Mouse (Mus musculus) ES-CJ7 (cell line): Measurements from ENCODE around the gene Tbata.
A peak's percentile ranks its signal among the peaks of the same experiment; 100 is the strongest.

Experiments used
- DNase-seq: peaks from one replicate; pipeline ENCODE4 v3.0.0; 2011; ENCODE audit warnings: low read depth, low spot score

Gene Tbata

DNA sequence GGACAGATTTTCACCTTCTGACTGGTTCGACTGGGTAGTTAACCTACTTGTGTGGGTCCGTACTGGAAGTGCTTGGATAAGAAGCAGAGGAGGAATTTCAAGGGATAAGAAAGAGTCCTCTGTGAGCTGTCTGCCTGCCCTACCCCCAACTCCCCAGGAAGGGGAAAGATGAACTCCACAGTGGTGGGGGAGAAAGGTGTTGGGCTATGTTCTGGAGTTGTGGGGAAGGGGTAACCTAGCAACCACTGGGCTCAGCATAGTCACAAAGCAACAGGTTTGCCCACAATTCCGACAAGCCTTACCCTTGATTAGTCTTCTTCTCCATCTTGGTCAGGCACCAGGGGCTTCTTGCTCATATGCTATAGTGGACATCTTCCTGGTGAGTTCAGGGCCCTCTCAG lies at the start of gene Tbata:
TSS of gene Tbata (plus strand) at position 301 of the 400 bp plus-strand sequence.
- no peak for DNase-seq

DNA sequence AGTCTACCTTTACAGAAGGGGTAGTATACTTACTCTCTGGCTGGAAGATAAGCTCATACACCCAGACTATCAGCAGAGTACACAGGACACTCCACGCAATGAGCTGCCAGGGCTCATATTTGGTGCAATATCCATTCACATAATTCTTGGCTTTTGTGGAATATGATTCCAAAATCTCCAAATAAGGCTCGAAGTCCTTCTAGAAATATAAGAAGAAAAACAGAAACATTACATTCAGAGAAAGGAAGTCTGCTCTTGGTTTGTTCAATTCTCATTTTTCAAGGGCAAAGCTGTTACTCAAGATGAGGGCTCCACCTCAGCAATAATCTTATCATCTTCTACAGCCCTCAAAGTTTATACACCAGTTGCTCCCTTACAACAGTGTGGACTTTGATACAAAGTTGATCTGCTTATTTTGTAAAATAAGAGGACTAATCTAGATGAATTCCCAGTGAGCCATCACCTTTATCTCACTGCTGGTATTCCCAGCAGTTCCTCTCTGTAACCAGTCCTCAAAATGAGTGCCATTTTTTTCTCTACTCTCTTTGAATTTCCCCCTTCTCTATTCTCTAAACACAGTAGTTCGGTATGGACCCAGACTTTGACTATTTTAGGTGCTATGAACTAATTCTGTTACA lies 48.4 kb upstream of the Tbata start:
- DNase-seq, result no peak

DNA sequence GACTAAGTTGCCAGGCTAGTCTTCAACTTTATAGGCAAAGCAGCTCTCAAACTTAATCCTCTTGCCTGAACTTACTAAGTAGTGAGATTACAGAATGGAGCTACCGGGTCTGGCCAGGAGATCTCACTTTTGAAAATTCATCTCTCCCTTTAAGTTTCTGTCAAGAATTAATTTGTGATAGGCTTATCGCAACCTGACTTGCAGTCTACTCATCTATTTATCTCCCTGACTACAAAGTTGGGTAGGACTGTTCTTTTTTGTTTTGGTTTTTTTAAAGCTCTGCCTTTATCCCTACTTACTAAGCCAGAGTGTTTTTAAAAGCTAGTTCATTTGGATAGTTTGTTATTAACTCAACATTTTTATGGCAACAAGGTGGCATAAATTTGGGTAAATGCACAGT lies 47.3 kb upstream of the Tbata start:
- no peak for DNase-seq

DNA sequence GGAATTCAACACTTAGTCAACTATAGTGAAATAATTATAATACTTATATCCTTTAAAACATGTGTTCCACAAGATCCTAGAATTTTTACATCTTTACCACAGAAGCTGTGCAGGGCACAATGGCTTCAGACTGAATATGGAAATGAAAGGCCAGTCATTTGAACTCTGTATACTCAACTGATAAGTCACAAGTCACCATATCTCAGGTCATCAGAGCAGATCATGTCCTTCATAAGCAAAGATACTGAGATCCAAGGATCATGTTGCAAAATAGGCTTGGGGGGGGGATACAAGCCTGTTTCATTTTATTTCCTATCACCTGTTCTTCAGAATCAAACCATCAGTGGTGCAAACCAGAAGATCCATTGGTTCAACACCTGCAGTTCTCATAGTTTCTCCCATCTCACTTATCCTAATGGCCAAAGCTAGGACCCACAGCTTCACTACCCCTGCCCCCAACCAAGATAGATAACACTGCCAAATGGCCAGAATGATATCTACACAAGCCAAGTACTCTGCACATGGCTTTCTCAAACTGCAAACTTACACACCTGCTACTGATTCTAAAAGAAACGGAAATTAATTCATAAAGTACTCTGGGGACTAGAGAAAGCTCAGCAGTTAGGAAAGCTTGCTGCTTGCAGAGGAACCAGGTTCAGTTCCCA lies 42.9 kb upstream of the Tbata start:
- no peak for DNase-seq

DNA sequence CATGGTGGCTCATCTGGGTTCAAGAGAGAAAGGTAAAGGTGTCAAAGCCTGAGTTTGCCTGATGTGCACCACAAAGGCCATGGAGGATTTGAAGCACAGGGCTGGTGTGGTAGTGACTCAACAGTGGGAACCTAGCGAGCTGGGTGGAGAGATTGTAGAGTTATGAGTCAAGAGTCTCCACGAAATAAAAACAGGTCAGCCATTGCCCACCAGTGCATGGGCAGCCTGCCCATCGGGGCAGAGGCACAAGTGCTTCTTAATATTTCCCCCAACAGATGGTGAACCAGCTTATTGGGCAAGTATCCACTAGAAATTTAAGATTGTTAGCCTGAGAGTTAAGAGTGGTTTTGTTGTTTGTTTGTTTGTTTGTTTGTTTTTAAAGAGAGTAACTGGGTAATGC lies 40.8 kb upstream of the Tbata start:
- no peak for DNase-seq

DNA sequence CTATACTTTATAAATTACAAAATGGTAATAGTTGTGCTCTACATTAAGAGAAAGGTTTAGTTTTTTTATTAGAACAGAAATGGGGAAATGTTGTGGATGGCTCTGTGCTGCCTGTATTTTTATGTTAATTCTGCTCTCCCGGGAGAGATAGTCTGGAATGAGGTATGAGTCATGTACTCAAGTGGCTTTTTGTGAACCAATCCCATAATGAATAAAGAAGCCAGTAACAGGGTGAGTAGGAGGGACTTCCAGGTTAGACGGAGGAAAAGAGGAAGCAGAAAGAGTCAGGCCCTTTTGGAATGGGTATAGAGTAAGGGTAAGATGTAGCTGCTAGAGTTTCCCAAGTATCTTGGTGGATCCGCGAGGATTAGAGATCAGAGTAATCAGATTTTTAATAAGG lies 37.7 kb upstream of the Tbata start:
- peak; percentile 20 for DNase-seq

DNA sequence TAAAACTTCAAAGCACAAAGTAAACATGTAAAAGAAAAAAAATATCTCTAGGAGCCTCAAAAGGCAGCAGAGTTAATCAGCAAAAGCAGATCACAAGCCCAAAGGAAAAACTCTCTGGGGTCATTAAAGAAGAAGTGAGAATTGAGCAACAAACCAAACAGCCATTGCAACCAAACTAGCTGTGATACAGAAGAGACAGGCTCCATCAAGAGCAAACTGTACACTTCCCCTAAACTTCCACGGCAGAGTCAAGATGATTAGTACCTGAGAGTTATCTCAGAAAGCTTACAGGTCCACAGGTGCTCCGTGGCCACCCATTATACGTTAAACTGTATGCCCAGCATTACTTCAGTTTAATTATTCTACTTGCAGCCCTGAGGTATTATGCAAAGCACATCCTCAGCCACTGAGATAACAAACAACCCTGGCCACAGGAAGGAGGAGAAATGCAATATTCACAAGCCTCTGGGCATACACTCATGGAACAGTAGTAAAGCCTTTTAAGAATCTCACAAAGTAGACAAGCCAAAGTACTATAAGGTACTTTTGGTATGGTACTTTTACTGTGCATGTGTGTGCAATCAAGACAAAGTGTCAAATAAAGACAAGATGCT lies 36.4 kb upstream of the Tbata start:
- no peak for DNase-seq

DNA sequence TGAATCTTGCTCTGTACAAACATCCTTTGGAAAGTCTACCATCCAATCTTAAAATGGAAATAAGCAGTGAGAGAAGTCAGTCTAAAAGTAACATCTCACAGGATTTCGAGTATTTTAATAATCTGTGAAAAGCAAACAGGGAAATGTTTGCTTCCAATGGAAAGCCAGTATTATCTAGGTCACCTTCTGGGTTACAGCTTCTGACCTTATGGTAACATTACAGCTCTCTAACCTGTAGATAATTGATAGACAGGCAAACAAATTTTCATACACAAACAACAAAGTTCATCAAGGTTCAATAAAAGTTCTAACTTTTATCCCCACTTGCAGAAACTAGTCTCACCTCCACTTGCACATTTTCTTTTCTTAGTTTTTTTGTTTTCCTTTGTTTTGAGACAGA lies 34.2 kb upstream of the Tbata start:
- DNase-seq, result no peak

DNA sequence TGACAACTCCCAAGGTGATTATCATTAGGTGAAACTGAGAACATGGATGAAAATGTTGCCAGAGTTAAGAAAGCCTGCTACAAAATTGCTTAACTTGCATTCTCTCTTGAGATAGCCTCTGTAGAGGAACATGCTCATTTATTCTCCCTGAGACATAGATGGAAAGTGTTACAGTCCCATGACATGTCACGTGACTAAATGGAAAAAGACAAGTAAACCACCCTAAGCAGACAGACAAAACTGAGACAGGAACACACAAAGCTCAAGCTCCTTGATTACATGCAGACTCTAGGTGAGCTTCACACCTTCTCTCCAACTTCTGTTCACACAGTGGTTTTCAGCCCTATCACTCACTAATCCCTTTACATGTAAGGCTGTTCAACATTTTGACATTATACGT lies 28.4 kb upstream of the Tbata start:
- DNase-seq, result no peak

DNA sequence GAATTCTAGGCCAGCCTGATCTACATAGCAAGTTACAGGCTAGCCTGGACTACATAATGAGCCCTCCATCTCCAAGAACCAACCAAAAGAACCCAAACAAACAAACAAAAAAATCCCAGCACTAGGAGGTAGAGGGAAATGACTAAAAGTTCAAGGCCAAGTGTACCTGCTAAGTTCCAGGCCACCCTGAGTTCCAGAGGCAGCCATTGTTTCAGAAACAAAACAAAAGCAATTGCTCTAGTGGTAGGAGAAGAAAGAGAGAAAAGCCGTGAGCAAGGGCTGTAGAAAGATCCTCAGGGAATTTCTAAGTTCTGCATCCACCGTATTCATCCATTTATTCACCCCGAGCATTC lies 26.0 kb upstream of the Tbata start:
- DNase-seq, result peak; percentile 69

DNA sequence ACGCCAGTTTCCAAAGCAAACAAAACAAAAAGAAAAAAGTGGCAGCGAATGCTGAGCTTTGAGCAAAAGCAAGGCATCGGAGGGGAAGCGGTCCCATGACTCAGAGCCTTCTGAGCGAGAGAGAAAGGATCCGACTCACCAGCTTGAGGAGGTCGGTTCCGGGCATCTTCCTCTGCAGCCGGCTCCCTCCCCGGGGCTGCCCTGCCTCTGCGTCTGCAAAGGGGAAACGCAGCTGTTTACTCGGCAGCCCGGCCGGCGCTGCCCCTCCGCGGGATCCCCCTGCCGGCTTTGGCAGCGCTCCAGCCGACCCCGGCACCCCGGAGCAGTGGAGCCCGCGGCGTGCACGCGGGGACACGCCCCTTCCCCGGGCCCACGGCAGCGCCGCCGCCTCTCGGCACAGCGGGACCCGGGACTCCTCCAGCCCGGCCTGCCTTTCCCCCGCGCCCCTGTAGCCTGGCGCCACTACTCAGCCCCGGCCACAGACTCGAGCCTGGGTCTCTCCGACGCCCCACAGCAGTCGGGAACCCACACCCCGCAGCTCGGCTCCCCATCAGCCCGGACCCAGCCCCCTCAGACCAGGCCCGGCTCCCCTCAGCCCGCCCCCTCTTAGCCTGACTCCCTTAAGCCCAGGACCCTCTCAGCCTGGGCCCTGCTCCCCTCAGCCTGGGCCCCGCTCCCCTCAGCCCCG lies 25.5 kb upstream of the Tbata start:
- DNase-seq, result peak; percentile 67

DNA sequence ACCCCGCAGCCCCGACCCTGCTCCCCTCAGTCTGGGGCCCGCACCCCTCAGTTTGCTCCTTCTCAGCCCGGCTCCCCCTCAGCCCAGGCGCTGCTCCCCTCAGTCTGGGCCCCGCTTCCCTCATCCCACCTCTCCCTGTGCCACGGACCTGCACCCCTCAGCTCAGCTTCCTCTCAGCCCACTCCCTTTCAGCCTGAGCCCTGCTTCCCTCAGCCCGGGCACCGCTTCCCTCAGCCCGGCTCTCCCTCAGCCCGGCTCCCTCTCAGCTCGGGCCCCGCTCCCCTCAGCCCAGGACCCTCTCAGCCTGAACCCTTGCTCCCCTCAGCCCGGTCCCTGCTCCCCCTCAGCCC lies 25.0 kb upstream of the Tbata start:
- no peak for DNase-seq

DNA sequence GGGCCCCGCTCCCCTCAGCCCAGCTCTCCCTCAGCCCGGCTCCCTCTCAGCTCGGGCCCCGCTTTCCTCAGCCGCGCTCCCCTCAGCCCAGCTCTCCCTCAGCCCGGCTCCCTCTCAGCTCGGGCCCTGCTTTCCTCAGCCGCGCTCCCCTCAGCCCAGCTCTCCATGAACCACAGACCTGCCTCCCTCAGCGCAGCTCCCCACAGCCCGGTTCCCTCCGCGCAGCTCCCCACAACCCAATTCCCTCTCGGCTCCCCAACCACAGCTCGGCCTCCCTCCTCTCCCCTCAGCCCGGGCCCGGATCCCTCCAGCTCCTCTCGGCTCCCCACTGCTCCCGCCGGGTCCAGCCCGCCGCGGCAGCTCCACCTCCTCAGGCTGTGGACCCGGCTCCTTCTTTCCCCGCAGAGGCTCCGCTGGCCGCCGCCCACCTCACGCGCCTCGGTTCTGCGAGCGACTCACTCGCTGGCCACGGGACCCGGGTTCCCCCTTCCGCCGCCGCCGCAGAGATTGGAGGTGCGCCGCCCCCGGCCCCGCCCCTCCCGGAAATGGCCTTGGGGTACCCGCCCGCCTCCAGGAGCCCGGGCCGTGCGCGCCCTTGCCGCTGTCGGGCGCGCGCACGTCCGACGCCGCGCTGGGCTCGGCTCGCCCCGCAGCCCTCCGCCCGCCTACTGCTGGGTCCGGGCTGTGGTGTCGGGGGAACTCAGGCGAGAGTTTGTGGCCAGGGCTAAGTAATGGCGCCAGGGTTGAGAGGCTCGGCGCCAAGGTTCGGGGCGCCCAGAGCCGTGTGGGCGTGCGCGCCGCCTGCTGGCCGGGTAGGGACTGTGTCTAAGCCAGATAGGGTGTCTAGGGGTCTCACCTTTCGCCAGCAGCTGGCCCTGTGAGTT lies 24.4 kb upstream of the Tbata start, which contains the start of gene Sgpl1:
TSS of gene Sgpl1 (minus strand) at position 547 of the 884 bp plus-strand sequence.
- peak; percentile 94 for DNase-seq

DNA sequence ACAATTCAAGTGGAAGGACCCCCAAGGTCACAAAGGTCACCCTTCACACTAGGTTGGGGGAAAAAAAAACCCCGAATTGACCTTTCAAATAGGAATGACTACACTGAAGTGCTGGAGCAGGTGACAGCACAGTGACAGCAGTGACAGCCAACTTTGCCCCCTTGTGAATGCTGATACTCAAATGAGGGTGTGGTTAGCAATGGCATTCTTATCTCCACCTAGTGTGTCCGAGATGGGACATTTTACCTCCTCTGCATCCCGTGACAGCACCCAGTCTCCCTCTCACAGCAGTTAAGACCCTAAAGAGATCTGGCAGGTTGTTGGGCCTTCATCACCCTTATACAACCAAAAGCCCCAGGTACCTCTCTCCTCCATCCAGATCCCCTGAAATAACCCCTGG lies 22.3 kb upstream of the Tbata start:
- DNase-seq, result no peak

DNA sequence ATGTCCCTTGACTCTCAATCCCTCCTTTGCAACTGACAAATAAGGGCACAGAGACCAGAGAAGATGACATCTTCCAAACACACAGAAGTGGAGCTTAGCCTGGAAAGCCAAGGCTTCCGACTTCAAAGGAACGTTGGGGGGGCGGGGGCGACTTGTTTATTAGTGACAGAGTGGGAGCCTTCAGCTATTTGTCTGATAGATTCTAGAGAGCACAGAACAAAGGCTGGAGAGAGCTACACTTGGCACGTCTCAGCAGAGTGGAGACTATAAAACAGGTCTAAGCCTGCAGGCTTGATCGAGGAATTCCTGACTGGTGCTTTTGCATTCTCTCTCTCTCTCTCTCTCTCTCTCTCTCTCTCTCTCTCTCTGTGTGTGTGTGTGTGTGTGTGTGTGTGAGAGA lies 21.1 kb upstream of the Tbata start:
- no peak for DNase-seq

DNA sequence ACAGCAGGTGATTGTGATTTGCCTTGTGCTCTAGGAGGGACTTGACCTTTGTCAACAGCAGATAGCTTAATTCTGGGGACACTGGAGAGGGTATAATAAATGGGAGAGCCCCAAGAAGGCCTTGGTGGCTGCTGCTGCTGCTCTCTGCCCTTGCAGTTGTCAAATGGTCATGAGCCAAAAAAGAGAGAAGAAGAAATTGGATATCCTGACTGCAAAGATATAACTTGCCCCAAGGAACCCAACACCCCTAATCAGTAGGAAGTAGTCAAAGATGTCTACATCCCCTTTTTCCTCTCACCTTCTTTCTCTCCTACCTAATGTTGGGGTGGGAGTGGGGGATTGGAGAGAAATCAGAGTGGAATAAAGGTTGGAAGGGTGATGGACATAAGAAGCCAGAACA lies 19.6 kb upstream of the Tbata start:
- DNase-seq, result no peak

DNA sequence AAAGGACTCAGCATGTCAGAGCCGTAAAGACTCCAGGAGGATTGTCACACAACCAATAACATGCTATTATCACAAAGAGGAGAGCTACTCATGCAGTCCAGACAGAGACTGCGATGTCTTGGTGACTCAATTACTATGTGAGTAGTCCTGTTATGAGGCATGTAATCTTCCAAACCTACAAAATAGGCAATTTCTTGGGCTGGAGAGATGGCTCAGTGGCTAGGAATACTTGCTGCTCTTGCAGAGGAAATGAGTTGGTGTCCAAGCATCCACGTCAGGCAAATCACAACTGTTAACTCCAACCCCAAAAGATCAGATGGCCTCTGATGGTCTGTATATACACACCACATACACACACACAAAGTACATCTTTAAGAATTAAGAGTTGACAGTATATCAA lies 16.1 kb upstream of the Tbata start:
- no peak for DNase-seq

DNA sequence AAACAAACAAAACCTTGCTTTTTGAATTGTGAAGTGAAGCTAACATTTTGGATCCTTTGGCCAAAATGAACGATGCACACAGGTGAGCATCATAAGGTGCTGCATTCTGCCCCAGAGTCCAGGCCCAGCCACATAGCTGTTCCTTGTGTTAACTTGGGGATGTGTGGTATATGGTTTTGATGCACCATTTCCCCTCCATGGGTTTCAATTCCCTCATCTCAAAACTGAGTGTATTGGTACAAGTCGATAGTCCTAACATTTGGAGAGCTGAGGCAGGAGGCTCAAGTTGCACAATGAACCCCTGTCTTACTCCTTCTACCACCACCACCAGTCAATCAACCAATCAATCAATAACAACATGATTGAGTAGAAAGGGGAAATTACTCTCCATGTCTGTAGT lies 15.3 kb upstream of the Tbata start:
- no peak for DNase-seq

DNA sequence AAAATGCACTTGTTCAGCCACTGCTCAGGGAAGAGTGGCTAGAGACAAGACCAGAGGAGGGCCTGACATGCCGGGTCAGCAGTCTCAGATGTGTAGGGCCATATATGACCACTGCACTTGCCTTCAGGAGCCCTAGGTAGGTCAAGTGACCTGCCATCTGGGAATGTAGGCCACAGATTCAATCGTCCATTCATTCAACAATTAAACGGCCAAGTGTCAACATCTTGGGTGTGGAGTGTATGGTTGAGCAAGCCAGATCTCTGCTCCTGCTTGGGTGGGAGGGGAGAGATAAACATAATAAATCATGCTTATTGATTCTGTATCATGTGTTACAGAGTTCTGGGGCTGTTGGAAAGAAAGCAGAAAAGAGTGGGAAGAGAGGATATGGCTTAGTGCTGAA lies 13.2 kb upstream of the Tbata start:
- DNase-seq, result no peak

DNA sequence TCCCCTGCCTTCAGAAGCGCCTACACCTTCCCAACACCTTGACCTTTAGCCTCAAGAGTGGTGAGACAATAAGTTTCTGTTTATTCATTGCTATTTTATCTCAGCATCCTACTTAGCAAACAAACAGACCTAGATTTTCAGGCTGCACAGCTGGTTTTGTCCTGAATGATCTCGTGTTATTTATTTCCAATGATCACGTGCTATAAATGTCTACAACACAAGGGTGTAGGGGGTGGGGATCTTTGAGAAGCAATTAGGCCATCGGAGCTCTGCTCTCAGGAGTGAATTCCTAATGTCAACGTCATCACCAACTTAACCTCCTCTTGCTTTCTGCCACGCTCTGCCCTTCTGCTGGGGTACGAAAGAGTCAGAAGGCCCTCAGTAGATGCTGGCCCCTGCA lies 11.7 kb upstream of the Tbata start:
- no peak for DNase-seq

DNA sequence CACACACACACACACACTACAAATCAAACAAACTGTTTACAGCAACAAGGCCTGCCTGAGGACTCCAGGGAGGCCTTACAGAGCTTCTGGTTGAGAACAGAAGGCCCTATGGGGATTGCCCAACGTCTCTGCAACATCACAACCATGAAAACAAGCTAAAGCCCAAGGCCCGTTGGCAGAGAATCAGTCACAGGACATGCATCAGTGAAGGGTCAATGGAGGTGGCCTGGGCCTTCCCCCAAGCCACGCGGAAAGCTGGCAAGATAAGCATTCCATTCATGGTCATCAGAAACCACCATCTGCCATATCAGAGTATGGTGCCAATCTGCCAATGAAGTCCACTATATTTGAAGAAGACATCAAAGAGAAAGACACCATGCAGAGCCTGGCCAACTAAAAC lies 11.1 kb upstream of the Tbata start:
- no peak for DNase-seq

DNA sequence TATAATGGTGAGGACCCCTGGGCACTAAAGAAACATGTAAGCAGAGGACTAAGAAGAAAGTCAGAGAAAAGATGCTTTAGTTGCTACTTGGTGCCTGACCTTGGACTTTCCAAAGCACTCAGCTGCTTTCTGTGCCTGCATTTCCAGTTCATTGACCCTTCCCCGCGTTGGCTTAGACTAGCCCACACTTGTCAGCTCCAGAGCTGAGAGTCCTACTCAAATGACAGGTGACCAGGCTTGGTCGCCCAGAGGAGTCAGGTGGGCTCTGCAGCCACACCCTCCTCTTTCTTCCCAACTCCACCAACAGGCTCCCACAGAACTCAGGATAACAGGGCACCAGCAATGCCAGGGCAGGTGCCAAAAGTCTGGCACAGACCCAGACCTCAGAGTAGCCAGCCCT lies 9.4 kb upstream of the Tbata start:
- no peak for DNase-seq
